Mouse (Mus musculus): ENCODE measurements around the gene Xcr1. TPM values are rescaled to one million over a fixed set of nuclear protein-coding genes. Genes with fewer than 3 reads are reported as not detected.

Gene Xcr1
- not detected for total RNA-seq (2023)

GRCm38 (mm10) chr9:123861929-123862328, at the start of gene Xcr1:
Gene Xcr1, minus strand, starts transcription at chr9:123862029.

GRCm38 (mm10) chr9:123851713-123852448, 9.9 kb downstream of the Xcr1 start, which contains the start of gene Fyco1:
Gene Fyco1, minus strand, starts transcription at chr9:123851899.

GRCm38 (mm10) chr9:123806267-123806666, 55.6 kb downstream of the Xcr1 start, which contains the start of gene Cxcr6:
Gene Cxcr6, plus strand, starts transcription at chr9:123806475.

Other genes starting within 250 kb of the Xcr1 start
- gene Slc6a20b, start 229.5 kb downstream of the Xcr1 start, total RNA-seq (2023) = under 1 TPM; 0.09 to 0.13 TPM
- under 1 TPM; 0.31 to 0.46 TPM for gene Ccr9, start 183.6 kb downstream of the Xcr1 start, total RNA-seq (2023)
- 1 to 10 TPM; 3.2 to 4.9 TPM for gene Slc6a20a, start 183.1 kb downstream of the Xcr1 start, total RNA-seq (2023)
- gene Lztfl1, start 144.3 kb downstream of the Xcr1 start, total RNA-seq (2023) = 10 to 100 TPM; 16.8 to 21.5 TPM
- under 1 TPM in 1 of 2 experiments, not detected in 1; 0.24 TPM for gene Cxcr6, start 55.6 kb downstream of the Xcr1 start, total RNA-seq (2023)
- 10 to 100 TPM; 25.2 to 26.4 TPM for gene Fyco1, start 10.1 kb downstream of the Xcr1 start, total RNA-seq (2023)
- 100 to 1,000 TPM; 167 to 205 TPM for gene Ccr1, start 106.7 kb upstream of the Xcr1 start, total RNA-seq (2023)
- not detected for gene Ccr1l1, start 116.4 kb upstream of the Xcr1 start, total RNA-seq (2023)
- gene Ccr3, start 159.9 kb upstream of the Xcr1 start, total RNA-seq (2023) = 1 to 10 TPM in 1 of 2 experiments, under 1 TPM in 1; 0.60 to 1.7 TPM
- 100 to 1,000 TPM; 228 to 241 TPM for gene Ccr2, start 239.9 kb upstream of the Xcr1 start, total RNA-seq (2023)

All from neutrophil, adult 83 days (primary cell).